Mouse (Mus musculus): ENCODE measurements around the gene Eif3i.

Gene Eif3i

DNA sequence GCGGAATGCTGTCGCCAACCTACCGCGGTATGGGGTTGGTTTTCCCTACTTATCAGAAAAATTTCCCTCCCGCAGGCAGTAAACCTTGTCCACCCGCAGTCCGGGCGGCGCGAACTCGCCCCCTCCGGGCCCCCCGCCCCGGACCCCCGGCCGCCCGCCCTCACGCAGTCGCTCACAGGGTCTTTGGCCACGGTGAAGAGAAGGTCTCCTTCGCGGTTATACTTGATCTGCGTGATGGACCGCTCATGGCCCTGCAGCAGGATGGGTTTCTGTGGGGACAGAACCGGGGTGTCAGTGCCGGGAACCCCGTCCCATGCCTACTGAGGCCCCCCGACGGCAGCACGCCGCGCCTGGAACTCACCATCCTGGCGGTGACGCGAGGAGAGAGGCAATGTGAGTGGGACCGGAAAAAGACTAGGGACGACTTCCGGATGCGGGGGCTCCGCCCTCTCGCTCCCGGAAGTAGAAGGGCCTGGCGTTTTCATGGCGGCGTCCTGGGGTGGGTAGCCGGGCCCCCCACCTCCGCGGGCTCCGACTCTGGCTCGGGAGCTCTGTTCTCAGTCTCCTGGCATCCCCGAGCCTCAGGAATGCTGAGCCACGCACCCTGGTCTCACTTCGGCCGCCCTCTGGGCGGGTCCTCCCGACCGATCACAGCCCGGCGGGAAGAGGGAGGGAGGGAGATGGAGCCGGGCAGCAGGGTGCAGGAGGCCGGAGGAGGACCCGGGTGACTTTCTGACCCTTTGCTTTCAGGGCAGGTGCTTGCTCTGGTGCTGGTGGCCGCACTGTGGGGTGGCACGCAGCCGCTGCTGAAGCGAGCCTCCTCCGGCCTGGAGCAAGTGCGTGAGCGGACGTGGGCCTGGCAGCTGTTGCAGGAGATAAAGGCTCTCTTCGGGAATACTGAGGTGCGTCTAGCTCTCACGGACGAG, at the start of gene Eif3i, which contains the start of gene Tmem234:
TSS of gene Eif3i (minus strand) at position 416 of the 926 bp plus-strand sequence.
TSS of gene Tmem234 (plus strand) at position 436 of the 926 bp plus-strand sequence.
- peak; percentile 41 for DNase-seq (ENCODE audit: low spot score)

DNA sequence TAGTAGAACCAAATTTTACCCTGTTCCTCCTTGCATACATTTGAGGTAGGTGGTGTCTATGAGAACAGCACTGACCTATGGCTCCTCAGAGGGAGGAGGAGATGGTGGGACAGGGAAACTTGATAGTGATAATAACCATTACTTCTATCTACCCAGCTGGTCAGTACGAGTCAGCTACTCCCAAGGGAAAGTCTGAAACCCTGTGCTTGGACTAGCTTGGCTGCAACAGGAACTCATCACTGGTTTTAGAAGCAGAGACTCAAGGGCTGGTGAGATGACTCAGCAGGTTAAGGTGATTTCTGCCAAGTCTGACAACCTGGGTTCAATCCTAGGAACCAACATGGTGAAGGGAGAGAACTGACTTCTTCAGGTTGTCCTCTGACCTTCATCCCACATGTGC, 48.2 kb upstream of the Eif3i start:
- DNase-seq (ENCODE audit: low spot score), result no peak

DNA sequence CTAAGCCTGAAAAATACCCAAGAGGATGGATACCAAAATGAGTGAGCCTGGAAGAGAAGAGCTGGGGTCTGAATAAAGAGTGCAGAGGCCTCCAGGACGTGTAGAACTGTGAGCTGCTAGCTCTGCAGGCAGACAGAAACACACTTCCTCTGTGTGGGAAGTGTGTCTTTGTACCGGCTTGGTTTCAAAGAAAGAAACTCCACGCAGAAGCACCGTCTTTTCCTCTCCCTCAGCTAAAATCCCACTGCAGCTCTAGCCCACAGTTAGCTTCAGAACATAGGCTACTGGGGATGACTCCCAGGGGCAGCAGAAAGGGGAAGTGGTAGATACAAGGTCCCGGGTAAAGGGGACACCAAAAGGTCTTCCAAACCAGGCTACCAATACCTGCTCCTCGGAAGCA, 44.8 kb upstream of the Eif3i start:
- DNase-seq (ENCODE audit: low spot score), result no peak

DNA sequence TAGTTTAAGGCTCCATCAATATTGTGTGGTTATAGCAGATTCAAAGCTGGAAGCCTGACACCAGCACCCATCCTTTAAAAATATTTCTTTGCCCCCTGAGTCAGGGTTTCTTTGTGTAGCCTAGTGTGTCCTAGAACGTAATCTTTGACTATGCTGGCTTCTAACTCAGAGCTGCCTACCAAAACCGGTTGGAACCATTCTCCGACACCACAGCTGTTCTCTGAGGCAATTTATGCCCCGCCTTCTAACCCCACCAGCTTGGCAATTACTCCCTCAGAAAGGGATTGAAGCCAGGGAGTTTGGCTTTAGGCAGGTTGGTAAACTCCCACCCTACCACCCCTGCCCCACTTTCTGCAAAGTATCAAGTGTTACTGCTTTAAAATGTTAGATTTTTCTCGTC, 41.3 kb upstream of the Eif3i start:
- no peak for DNase-seq (ENCODE audit: low spot score)

DNA sequence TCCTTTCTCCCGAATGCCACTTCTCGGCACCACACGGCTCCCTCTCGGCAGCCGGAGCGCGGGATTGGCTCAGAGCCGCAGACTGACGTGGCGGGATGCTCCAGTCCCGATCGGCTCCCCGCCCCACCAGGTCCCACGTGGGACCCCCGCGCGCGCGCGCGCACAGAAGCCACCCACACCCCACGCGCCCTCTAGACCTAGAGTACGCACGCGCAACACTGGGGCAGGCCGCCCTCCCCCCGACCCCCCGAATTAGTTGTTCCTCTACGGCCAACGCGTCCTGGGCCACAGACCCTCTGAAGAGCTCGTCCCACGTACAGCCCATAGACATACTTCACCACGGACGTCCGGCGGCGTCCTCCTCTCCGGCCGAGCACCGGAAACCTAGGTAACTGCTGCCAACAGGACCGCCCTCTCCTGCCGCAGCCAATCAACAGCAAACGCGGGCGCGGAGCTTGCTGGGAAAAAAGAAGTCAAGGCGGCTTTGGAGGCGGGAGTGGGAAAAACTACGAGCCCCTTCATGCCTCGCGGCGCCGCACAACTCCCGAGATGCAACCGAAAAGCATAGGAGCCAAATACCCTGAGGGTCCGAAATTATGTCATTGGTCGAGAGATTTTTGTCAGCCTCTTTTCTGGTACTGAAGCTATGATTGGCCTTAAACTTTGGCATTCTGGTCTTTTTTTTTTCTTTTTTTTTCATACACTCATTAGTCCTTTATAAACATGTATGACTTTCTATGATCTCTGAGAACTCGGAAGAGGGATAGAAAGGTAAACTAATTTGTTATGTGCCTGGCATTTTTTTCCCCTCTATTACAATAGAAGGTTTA, 40.4 kb upstream of the Eif3i start, which contains the start of gene Txlna:
TSS of gene Txlna (minus strand) at position 428 of the 830 bp plus-strand sequence.
- peak; percentile 84 for DNase-seq (ENCODE audit: low spot score)

DNA sequence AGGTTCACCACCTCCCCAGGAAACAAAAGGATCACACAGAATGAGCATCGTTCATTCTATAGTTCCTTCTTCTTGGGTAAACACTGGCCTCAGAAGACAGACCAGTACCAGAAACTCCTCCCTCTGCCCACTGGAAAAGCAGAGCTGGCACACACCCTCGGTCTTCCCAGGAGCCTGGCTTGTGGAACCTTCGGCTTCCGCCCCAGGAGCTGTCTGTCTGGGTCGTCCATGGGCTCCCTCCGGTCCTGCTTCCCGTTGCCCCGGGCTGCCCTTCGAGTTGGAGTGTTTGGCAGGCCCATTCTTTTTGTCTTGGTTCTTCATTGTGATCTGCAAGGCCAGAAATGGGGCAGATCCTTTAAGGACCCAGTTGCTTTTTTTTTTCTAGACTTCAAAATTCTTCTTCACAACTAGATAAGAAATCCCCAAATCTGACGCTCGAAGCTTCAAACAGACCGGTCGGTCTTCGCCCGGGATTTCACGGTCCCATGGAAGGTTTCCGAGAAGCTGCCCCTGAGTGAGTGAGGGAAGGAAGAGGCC, 39.7 kb upstream of the Eif3i start:
- DNase-seq (ENCODE audit: low spot score), result no peak

DNA sequence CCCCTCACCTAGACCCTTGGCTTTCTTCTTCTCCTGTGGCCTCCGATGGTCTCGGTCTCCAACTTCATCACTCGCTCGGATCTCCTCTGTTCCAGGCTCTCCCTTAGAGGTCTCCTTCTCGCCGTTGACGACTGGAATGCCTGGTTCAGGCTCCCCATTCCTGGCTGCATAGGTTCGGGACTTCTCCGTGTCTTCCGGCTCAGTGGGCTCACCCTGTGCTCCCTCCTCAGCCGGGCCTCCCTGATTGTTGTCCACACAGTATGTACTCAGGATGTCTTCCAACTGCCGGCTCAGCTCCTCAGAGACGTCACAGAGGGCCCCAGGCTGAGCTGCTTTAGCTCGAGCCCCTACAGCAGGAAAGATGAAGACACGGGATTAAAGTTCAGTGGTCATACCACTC, 38.8 kb upstream of the Eif3i start:
- DNase-seq (ENCODE audit: low spot score), result no peak

DNA sequence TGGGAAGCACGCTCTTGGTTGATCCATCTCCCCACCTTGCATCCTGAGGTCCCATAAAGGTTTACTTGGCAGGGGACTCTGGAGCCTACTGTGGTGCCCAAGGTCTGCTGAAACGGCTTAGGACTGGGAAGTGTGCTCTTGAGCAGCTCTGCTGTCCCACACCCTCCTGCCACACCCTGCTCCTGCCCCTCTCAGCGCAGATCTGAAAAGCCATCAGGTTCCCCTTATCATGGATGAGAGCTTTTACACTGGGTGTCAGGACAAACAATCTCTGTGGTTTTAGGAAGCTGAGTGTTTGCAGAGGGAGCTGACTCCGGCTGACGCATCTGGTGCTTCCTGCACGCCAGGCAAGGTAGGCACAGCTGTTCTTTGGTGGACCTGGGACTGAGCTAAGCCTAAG, 33.4 kb upstream of the Eif3i start:
- no peak for DNase-seq (ENCODE audit: low spot score)

DNA sequence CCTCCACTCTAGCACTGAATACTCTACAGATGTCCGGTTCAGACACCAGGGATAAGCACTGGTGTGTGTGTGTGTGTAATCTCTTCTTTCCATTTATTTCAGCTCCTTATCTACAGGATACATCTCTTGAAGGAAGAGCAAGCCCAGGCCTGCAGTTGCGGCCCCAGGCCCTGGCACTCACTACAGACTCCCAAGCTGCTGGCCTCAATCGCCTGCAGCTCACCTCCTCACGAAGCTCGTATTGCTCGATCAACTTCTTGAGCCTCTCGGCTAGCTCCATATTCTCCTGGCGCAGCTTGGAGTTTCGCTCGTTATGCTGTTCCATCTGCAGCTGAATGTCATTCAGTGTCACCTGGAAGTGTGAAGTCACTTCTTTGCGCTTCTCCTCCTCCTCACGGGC, 31.4 kb upstream of the Eif3i start:
- no peak for DNase-seq (ENCODE audit: low spot score)

DNA sequence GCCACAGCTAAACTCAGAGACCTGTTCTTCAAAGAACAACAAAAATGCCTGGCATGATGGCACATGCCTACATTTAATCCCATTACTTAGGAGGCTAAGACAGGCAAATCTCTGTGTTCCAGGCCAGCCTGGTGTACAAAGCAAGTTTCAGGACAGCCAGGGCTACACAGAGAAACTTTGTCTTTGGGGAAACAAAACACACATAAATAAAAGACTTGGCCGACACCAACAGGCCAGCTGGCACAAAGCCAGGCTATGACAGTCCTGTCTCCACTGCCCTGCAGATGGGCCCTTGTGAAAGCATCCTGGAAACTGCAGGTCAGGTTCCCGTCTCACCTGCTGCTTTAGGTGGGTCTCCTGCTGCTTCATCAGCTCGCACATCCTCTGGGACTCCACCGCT, 30.5 kb upstream of the Eif3i start:
- DNase-seq (ENCODE audit: low spot score), result no peak

DNA sequence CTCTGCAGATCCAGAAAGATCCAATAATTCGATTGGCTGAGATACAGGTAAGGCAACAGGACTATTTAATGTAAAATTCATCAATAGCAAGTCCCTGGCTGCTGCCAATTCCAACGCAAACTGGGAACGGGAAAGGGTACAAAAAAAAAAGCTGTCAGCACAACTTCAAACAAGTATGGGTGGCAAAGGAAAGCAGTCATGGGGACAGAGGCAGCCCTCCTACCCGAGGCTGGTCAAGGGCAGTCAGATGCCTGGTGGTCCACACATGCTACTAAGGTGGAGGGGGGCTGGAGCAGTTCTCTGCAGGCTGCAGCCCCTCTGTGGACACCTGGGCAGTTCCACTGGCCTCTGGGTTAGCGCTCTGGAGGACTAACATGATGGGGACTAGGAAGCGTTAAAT, 25.6 kb upstream of the Eif3i start:
- no peak for DNase-seq (ENCODE audit: low spot score)

DNA sequence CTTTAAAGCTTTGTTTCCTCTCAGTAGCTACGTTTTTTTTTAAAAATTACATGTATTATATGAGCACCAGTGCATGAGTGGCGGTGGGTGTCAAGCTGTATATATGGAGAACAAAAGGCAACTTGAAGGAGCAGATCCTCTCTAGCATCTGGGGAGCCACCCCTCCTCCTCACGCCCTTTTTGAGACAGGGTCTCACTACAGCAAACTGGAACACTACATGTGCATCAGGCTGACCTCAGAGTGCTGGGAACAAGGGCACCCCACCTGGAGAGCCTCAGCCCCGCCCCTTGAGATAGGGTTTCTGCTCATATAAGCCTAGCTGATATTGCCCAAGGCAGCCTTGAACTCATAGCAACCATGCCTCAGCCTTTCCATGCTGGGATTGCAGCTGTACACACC, 25.0 kb upstream of the Eif3i start:
- no peak for DNase-seq (ENCODE audit: low spot score)

DNA sequence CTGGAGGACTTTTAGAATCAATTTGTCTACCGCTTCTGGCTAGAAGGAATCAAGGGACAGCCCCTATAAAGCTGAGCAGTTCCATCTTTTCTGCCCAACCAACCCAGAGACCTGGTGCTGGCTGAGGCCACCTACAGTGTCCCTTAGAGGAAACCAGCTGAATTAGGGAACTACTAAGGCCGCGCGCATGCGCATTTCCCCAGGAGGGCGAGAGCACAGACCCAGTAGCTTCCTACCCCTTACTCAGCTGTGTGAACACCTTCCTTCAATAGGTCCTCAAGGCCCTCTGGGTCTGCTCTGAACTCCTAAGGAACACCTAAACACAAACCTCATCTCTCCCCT, 24.6 kb upstream of the Eif3i start:
- DNase-seq (ENCODE audit: low spot score), result no peak

DNA sequence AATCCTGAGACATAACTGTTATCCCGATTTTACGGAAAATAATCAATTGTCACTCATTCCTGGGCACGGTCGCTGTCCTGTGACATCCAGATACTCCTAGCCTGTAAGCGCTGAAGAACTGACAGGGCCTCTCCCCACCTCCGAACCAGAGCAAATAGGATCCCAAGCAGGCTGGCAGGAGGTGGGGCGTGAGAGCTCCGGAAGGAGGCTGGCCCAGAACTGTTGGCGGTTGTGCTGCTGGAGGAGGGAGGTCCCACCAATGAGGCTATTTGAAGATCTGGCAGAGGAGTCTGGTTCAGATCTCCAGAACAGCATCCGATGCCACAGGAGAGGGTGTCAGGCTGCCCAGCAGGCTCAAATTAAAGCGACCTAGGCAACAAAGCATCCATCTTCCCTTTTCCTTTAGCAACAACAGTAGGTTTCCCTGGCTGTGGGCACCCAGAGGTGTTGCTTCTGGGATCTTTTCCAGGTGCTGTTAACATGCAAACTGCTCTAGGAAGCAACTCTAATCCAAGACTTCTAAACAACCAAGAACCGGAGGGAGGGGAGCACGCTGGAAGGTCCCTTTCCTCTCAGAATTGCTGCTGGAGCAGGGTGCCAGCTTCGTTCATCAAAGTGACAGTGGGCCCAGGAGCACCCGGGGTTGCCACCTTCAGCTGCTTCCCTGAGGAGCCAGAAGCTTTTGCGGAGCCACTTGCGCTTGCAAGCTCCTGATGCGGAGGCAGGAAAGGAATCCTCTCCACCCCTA, 24.0 kb upstream of the Eif3i start:
- no peak for DNase-seq (ENCODE audit: low spot score)

DNA sequence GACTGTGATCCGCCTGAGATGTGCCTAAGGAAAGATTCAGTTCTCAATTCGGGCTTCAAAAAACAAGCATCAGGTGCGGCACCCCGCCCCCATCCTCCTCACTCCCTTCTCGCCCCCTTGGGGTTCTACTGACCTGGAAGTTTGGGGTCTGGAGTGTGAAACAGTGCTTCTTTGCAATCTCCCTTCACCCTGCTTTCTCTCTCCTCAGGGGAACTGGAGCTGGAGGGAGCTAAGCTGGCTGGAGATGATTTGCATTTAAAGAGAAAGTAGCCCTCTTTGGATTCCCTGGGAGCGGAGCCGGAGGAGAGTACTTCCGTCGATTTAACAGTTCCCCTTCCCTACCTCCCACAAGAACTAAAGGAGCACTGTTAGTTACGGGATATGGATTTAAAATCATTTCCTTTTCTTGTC, 23.2 kb upstream of the Eif3i start, which contains the start of gene Ccdc28b:
TSS of gene Ccdc28b (minus strand) at position 267 of the 411 bp plus-strand sequence.
- DNase-seq (ENCODE audit: low spot score), result no peak

DNA sequence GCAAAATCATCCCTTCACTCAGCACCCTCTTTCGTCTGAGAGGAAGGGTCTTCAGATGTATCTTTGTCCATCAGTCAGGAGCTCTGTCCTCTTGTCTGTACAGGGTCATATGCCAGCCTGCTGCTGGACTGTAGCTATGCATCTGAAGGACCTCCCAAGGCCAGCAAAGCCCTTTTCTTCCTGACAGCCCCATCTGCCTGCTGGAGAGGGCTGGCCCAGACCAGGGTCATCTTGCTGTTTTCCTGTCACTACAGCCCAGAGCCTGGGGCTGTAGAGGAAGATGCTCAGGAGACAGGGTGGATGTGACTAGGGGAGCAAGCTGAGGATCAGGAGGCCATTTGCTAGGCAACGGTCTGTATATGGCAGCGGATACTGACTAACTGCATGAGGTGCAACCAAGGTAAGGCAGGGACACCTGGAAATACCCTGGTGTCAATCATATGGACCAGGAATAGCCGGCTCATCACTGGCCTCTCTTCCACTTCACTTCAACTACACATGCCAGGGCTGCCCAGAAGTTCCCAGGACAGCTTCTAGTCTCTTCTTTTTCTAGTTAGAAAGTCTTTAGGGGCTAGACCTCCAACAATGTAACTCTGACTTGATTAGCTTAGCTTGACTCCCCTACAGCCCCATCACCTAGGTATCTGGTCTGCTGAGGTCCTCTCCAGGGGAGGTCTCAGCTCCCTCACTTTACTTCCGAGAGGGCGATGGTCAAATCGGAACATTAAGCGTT, 22.5 kb upstream of the Eif3i start:
- DNase-seq (ENCODE audit: low spot score), result no peak

DNA sequence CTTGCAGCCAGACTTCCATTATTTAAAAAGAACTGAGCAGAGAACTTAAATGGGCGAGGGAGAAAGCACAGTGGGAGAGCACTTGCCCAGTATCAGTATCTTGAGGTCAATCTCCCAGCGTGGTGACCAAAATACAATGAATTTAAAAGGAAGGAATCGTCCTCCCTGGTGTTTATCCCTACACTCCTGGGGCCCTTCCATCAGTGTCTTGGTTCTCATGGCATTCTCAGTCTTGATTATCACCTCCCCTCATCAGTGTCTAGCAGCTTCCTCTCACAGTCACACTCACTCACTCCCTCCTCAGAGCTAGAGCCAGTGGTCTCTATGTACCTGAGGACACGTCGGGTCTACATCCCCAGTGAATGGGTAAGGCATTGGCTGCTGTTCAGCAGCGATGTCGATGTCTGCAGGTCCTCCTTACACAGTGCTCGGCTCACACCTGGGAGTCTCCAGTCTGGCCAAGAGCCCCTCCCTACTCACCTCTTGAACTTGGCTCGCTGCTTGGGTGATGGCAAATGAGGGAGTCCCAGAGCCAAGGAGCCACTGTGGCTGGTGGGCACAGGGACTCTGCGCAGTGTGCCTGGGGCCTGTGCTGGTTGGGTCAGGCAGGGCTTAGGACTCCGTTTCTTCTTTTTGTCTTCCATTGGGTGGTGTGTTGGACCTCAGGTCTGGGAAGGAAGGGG, 21.8 kb upstream of the Eif3i start:
- no peak for DNase-seq (ENCODE audit: low spot score)

DNA sequence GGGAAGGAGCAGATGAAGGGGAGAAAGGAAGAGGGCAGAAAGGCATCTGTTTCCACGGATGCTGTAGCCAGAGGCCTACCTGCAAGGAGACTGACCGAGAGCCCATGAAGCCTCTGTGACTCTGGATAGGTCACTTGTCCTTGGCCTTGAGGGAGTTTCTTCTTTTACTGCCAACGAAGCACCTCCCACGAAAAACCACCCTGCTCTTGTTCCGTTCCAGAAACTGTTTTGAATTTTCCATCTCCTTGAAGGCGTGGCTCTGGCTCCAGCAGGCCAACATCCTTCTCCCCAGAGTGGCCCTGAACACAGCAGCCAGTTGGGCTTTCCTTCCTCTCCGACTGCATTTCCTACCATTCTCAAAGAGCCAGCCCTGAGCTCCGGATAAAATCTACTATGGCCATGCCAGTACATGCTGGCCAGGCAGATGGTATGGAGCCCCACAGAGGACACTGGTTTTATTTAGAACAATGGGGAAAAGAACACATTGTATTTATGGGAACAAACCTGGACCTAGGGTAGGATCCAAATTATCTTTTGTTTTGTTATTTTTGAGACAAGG, 20.9 kb upstream of the Eif3i start:
- no peak for DNase-seq (ENCODE audit: low spot score)

DNA sequence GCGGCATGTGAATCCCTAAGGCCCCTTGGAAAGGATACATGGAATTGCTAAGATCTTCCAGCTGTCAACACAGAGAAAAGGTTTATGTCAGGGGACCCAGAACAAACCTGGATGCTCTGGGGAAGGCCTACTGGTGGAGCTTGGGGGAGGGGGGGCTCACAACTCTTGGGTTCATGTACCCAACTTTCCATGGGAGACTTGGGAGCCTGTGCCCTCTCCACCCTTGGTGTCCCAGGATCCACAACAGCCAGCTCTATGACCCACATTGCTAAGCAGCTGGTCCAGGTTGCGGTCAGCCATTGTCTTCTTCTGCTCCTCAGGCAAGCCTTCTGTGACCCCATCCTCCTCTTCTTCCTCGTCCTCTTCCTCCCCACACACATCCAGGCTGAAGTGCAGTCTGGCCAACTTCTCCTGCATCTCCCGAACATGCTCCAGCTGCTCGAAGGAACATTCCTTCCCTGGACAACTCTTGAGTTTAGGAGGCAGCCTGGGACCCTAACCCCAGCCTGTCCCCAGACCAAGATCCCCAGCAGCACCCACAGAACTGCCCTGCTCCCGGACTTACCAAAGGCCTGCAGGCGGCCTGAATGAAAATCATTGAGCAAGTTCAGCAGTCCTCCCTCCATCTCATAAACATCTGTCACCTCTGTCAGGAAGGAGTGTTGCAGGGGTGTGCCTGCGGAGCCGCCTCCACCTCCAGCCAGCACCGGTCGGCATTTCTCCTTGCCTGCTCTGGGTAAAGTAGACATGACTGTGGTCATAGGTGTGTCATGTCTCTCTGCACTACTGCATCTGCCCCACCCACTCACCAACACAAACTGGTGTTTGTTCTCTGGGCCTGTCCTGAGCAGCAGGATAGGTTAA, 20.2 kb upstream of the Eif3i start:
- no peak for DNase-seq (ENCODE audit: low spot score)
